Mouse (Mus musculus): ENCODE data around the gene Dock6. TPM values are rescaled to one million over a fixed set of nuclear protein-coding genes. Genes with fewer than 3 reads are reported as not detected.

Dock6 gene
- polyA plus RNA-seq, 1 experiment = 41.5 TPM

- H3K27me3 ChIP-seq (ENCODE audit: control insufficient read depth, insufficient read depth, low read length) = no peaks in the 10 kb centered on the region
- no peak overlapping the region for H3K27ac ChIP-seq (ENCODE audit: control insufficient read depth, insufficient read depth, low read depth, low read length)
- no peak overlapping the region for H3K4me3 ChIP-seq (ENCODE audit: control insufficient read depth, low read depth, low read length)
- peaks cover 5% of the 10 kb centered on the region for H3K4me1 ChIP-seq (ENCODE audit: control insufficient read depth, insufficient read depth, low read length)
- H3K36me3 ChIP-seq (ENCODE audit: control insufficient read depth, insufficient read depth, low read length) = no peaks in the 10 kb centered on the region
- TF ChIP-seq POLR2A (IDR thresholded peaks at IDR 0.05; ENCODE audit: control insufficient read depth, low read depth, low read length) = no peak
- TF ChIP-seq CTCF (IDR thresholded peaks at IDR 0.05; ENCODE audit: control insufficient read depth, insufficient read depth, insufficient replicate concordance, low read depth, low read length) = no peak
Observed at GRCm38 (mm10) chr9:21857501-21857900, 5.1 kb upstream of the Dock6 start.

- Histone ChIP-seq H3K36me3 (ENCODE audit: control insufficient read depth, insufficient read depth, low read length) (no peaks in the 10 kb centered on the region), H3K27me3 (ENCODE audit: control insufficient read depth, insufficient read depth, low read length) (no peaks in the 10 kb centered on the region), H3K4me1 (ENCODE audit: control insufficient read depth, insufficient read depth, low read length) (peaks cover 14% of the 10 kb centered on the region), H3K27ac (ENCODE audit: control insufficient read depth, insufficient read depth, low read depth, low read length) (no peak overlapping the region), H3K4me3 (ENCODE audit: control insufficient read depth, low read depth, low read length) (no peak overlapping the region)
- no peak for TF ChIP-seq CTCF (IDR thresholded peaks at IDR 0.05; ENCODE audit: control insufficient read depth, insufficient read depth, insufficient replicate concordance, low read depth, low read length)
- TF ChIP-seq POLR2A (IDR thresholded peaks at IDR 0.05; ENCODE audit: control insufficient read depth, low read depth, low read length) = no peak
Observed at GRCm38 (mm10) chr9:21854894-21855293, 2.5 kb upstream of the Dock6 start.

GRCm38 (mm10) chr9:21853961-21854360 lies 1.5 kb upstream of the Dock6 start:
- TF ChIP-seq CTCF (IDR thresholded peaks at IDR 0.05; ENCODE audit: control insufficient read depth, insufficient read depth, insufficient replicate concordance, low read depth, low read length) = no peak
- TF ChIP-seq POLR2A (IDR thresholded peaks at IDR 0.05; ENCODE audit: control insufficient read depth, low read depth, low read length) = no peak
- no peaks in the 10 kb centered on the region for H3K36me3 ChIP-seq (ENCODE audit: control insufficient read depth, insufficient read depth, low read length)
- no peak overlapping the region for H3K27ac ChIP-seq (ENCODE audit: control insufficient read depth, insufficient read depth, low read depth, low read length)
- no peak overlapping the region for H3K4me3 ChIP-seq (ENCODE audit: control insufficient read depth, low read depth, low read length)
- H3K4me1 ChIP-seq (ENCODE audit: control insufficient read depth, insufficient read depth, low read length) = peaks cover 14% of the 10 kb centered on the region
- no peaks in the 10 kb centered on the region for H3K27me3 ChIP-seq (ENCODE audit: control insufficient read depth, insufficient read depth, low read length)

- no peak overlapping the region for H3K4me3 ChIP-seq (ENCODE audit: control insufficient read depth, low read depth, low read length)
Observed at GRCm38 (mm10) chr9:21851084-21851483, 1.4 kb downstream of the Dock6 start.

GRCm38 (mm10) chr9:21849691-21850677 lies 2.5 kb downstream of the Dock6 start:
- H3K27ac ChIP-seq (ENCODE audit: control insufficient read depth, insufficient read depth, low read depth, low read length) = peak overlapping the region; percentile 33
- no peak overlapping the region for H3K4me3 ChIP-seq (ENCODE audit: control insufficient read depth, low read depth, low read length)
- peaks cover 16% of the 10 kb centered on the region for H3K4me1 ChIP-seq (ENCODE audit: control insufficient read depth, insufficient read depth, low read length)

More at GRCm38 (mm10) chr9:21851084-21851483, 1.4 kb downstream of the Dock6 start:
- Histone ChIP-seq H3K4me1 (ENCODE audit: control insufficient read depth, insufficient read depth, low read length) (peaks cover 16% of the 10 kb centered on the region), H3K27me3 (ENCODE audit: control insufficient read depth, insufficient read depth, low read length) (no peaks in the 10 kb centered on the region), H3K27ac (ENCODE audit: control insufficient read depth, insufficient read depth, low read depth, low read length) (no peak overlapping the region), H3K36me3 (ENCODE audit: control insufficient read depth, insufficient read depth, low read length) (no peaks in the 10 kb centered on the region)
- TF ChIP-seq POLR2A (IDR thresholded peaks at IDR 0.05; ENCODE audit: control insufficient read depth, low read depth, low read length) (no peak), CTCF (IDR thresholded peaks at IDR 0.05; ENCODE audit: control insufficient read depth, insufficient read depth, insufficient replicate concordance, low read depth, low read length) (no peak)

GRCm38 (mm10) chr9:21847926-21848325 lies 4.5 kb downstream of the Dock6 start:
- Histone ChIP-seq H3K4me1 (ENCODE audit: control insufficient read depth, insufficient read depth, low read length) (peaks cover 15% of the 10 kb centered on the region), H3K27ac (ENCODE audit: control insufficient read depth, insufficient read depth, low read depth, low read length) (no peak overlapping the region; the same call in 1 of the 2 replicates), H3K36me3 (ENCODE audit: control insufficient read depth, insufficient read depth, low read length) (no peaks in the 10 kb centered on the region; the same call in 1 of the 2 replicates), H3K4me3 (ENCODE audit: control insufficient read depth, low read depth, low read length) (no peak overlapping the region), H3K27me3 (ENCODE audit: control insufficient read depth, insufficient read depth, low read length) (no peaks in the 10 kb centered on the region)
- TF ChIP-seq POLR2A (IDR thresholded peaks at IDR 0.05; ENCODE audit: control insufficient read depth, low read depth, low read length) (no peak), CTCF (IDR thresholded peaks at IDR 0.05; ENCODE audit: control insufficient read depth, insufficient read depth, insufficient replicate concordance, low read depth, low read length) (no peak)

More at GRCm38 (mm10) chr9:21849691-21850677, 2.5 kb downstream of the Dock6 start:
- H3K36me3 ChIP-seq (ENCODE audit: control insufficient read depth, insufficient read depth, low read length) = no peaks in the 10 kb centered on the region
- H3K27me3 ChIP-seq (ENCODE audit: control insufficient read depth, insufficient read depth, low read length) = no peaks in the 10 kb centered on the region
- TF ChIP-seq POLR2A (IDR thresholded peaks at IDR 0.05; ENCODE audit: control insufficient read depth, low read depth, low read length) (no peak), CTCF (IDR thresholded peaks at IDR 0.05; ENCODE audit: control insufficient read depth, insufficient read depth, insufficient replicate concordance, low read depth, low read length) (no peak)

GRCm38 (mm10) chr9:21847425-21847824 lies 5.0 kb downstream of the Dock6 start:
- no peaks in the 10 kb centered on the region; the same call in 1 of the 2 replicates for H3K36me3 ChIP-seq (ENCODE audit: control insufficient read depth, insufficient read depth, low read length)
- no peak overlapping the region for H3K4me3 ChIP-seq (ENCODE audit: control insufficient read depth, low read depth, low read length)
- peaks cover 11% of the 10 kb centered on the region for H3K4me1 ChIP-seq (ENCODE audit: control insufficient read depth, insufficient read depth, low read length)
- no peak for TF ChIP-seq POLR2A (IDR thresholded peaks at IDR 0.05; ENCODE audit: control insufficient read depth, low read depth, low read length)
- no peak for TF ChIP-seq CTCF (IDR thresholded peaks at IDR 0.05; ENCODE audit: control insufficient read depth, insufficient read depth, insufficient replicate concordance, low read depth, low read length)
- H3K27ac ChIP-seq (ENCODE audit: control insufficient read depth, insufficient read depth, low read depth, low read length) = no peak overlapping the region; the same call in 1 of the 2 replicates
- H3K27me3 ChIP-seq (ENCODE audit: control insufficient read depth, insufficient read depth, low read length) = no peaks in the 10 kb centered on the region
